Mouse (Mus musculus): Measurements from ENCODE around the gene Cdc42ep2. TPM values are rescaled to one million over a fixed set of nuclear protein-coding genes. Genes with fewer than 3 reads are reported as not detected.
A peak's percentile ranks its signal among the peaks of the same experiment; 100 is the strongest.

Cdc42ep2 gene
- polyA plus RNA-seq, 1 experiment, result 16.2 TPM

GRCm38 (mm10) chr19:5878362-5878722 lies 46.3 kb downstream of the Cdc42ep2 start:
- Histone ChIP-seq H3K4me3 (peak overlapping the region; percentile 16), H3K4me2 (ENCODE audit: low read depth) (peak overlapping the region; percentile 83), H3K36me3 (ENCODE audit: control insufficient read depth, insufficient read depth) (no peaks in the 10 kb centered on the region), H3K79me2 (ENCODE audit: control insufficient read depth, insufficient read depth) (peaks cover 16% of the 10 kb centered on the region), H3ac (ENCODE audit: control insufficient read depth, insufficient read length) (peak overlapping the region; percentile 13), H3K27me3 (ENCODE audit: control insufficient read depth, insufficient read depth, insufficient read length) (no peaks in the 10 kb centered on the region)
- TF ChIP-seq E2F4 (IDR thresholded peaks at IDR 0.05; ENCODE audit: insufficient read depth), result no peak
- no peak for TF ChIP-seq TCF12 (IDR thresholded peaks at IDR 0.05; ENCODE audit: insufficient read depth, poor library complexity, severe bottlenecking)
- TF ChIP-seq MYOG (IDR thresholded peaks at IDR 0.05; ENCODE audit: control insufficient read depth in 1 of 3, insufficient read depth in 1 of 3, insufficient read length in 2 of 3, low read depth in 2 of 3), result no peak
- TF ChIP-seq CEBPB (IDR thresholded peaks at IDR 0.05; ENCODE audit: insufficient read depth, poor library complexity, severe bottlenecking), result no peak
- TF ChIP-seq REST (IDR thresholded peaks at IDR 0.05; ENCODE audit: insufficient read depth, insufficient read length), result no peak
- no peak for TF ChIP-seq MYOD1 (IDR thresholded peaks at IDR 0.05; ENCODE audit: control insufficient read depth in 1 of 3, insufficient read length in 2 of 3, low read depth in 2 of 3)
- TF ChIP-seq USF1 (IDR thresholded peaks at IDR 0.05; ENCODE audit: low read depth), result no peak
- TF ChIP-seq POLR2A (IDR thresholded peaks at IDR 0.05; ENCODE audit: insufficient read length, low read depth), result no peak
- no peak for TF ChIP-seq SRF (IDR thresholded peaks at IDR 0.05; ENCODE audit: control insufficient read depth, insufficient read length, low read depth)
- no peak for TF ChIP-seq MAX (IDR thresholded peaks at IDR 0.05; ENCODE audit: low read depth)
- no peak for TF ChIP-seq POLR2AphosphoS2 (IDR thresholded peaks at IDR 0.05; ENCODE audit: insufficient read length, low read depth)
- TF ChIP-seq TCF3 (IDR thresholded peaks at IDR 0.05; ENCODE audit: insufficient read length, low read depth), result no peak

- peaks cover 21% of the 10 kb centered on the region for H3K79me2 ChIP-seq (ENCODE audit: control insufficient read depth, insufficient read depth)
- H3K36me3 ChIP-seq (ENCODE audit: control insufficient read depth, insufficient read depth), result no peaks in the 10 kb centered on the region
- H3K27me3 ChIP-seq (ENCODE audit: control insufficient read depth, insufficient read depth, insufficient read length), result no peaks in the 10 kb centered on the region
- peak within 1 kb of the TSS; percentile 83 for H3K4me2 ChIP-seq (ENCODE audit: low read depth)
- H3ac ChIP-seq (ENCODE audit: control insufficient read depth, insufficient read length), result peak within 1 kb of the TSS; percentile 13
- peak within 1 kb of the TSS; percentile 16 for H3K4me3 ChIP-seq
- peak; percentile 25 for TF ChIP-seq POLR2A (IDR thresholded peaks at IDR 0.05; ENCODE audit: insufficient read length, low read depth)
- TF ChIP-seq MAX (IDR thresholded peaks at IDR 0.05; ENCODE audit: low read depth), result no peak
Observed at GRCm38 (mm10) chr19:5877618-5878361, 46.8 kb downstream of the Cdc42ep2 start, which contains the start of gene Slc25a45. Gene Slc25a45 (plus strand): TSS chr19:5877808.

GRCm38 (mm10) chr19:5874969-5875480 lies 49.6 kb downstream of the Cdc42ep2 start, which contains the start of gene Frmd8:
Gene Frmd8 (minus strand): TSS chr19:5875274.
- Histone ChIP-seq H3K27me3 (ENCODE audit: control insufficient read depth, insufficient read depth, insufficient read length) (no peaks in the 10 kb centered on the region), H3K36me3 (ENCODE audit: control insufficient read depth, insufficient read depth) (peaks cover 3% of the 10 kb centered on the region), H3ac (ENCODE audit: control insufficient read depth, insufficient read length) (peak within 1 kb of the TSS; percentile 68), H3K4me2 (ENCODE audit: low read depth) (peak within 1 kb of the TSS; percentile 92), H3K4me3 (peak within 1 kb of the TSS; percentile 59), H3K79me2 (ENCODE audit: control insufficient read depth, insufficient read depth) (peaks cover 24% of the 10 kb centered on the region)
- TF ChIP-seq POLR2AphosphoS2 (IDR thresholded peaks at IDR 0.05; ENCODE audit: insufficient read length, low read depth), result peak; percentile 75
- TF ChIP-seq POLR2A (IDR thresholded peaks at IDR 0.05; ENCODE audit: insufficient read length, low read depth), result peak; percentile 82
- TF ChIP-seq MYOD1 (IDR thresholded peaks at IDR 0.05; ENCODE audit: control insufficient read depth in 1 of 3, insufficient read length in 2 of 3, low read depth in 2 of 3), result no peak

GRCm38 (mm10) chr19:5874391-5874968 lies 50.1 kb downstream of the Cdc42ep2 start:
- peak overlapping the region; percentile 59 for H3K4me3 ChIP-seq
- H3K36me3 ChIP-seq (ENCODE audit: control insufficient read depth, insufficient read depth), result peaks cover 3% of the 10 kb centered on the region
- peaks cover 24% of the 10 kb centered on the region for H3K79me2 ChIP-seq (ENCODE audit: control insufficient read depth, insufficient read depth)
- H3K27me3 ChIP-seq (ENCODE audit: control insufficient read depth, insufficient read depth, insufficient read length), result no peaks in the 10 kb centered on the region
- peak overlapping the region; percentile 68 for H3ac ChIP-seq (ENCODE audit: control insufficient read depth, insufficient read length)
- H3K4me2 ChIP-seq (ENCODE audit: low read depth), result peak overlapping the region; percentile 91
- TF ChIP-seq REST (IDR thresholded peaks at IDR 0.05; ENCODE audit: insufficient read depth, insufficient read length), result no peak
- TF ChIP-seq USF1 (IDR thresholded peaks at IDR 0.05; ENCODE audit: low read depth), result no peak
- TF ChIP-seq SRF (IDR thresholded peaks at IDR 0.05; ENCODE audit: control insufficient read depth, insufficient read length, low read depth), result no peak
- TF ChIP-seq TCF3 (IDR thresholded peaks at IDR 0.05; ENCODE audit: insufficient read length, low read depth), result no peak
- TF ChIP-seq TCF12 (IDR thresholded peaks at IDR 0.05; ENCODE audit: insufficient read depth, poor library complexity, severe bottlenecking), result no peak
- TF ChIP-seq POLR2A (IDR thresholded peaks at IDR 0.05; ENCODE audit: insufficient read length, low read depth), result no peak
- no peak for TF ChIP-seq MAX (IDR thresholded peaks at IDR 0.05; ENCODE audit: low read depth)
- no peak for TF ChIP-seq E2F4 (IDR thresholded peaks at IDR 0.05; ENCODE audit: insufficient read depth)
- no peak for TF ChIP-seq POLR2AphosphoS2 (IDR thresholded peaks at IDR 0.05; ENCODE audit: insufficient read length, low read depth)
- no peak for TF ChIP-seq CEBPB (IDR thresholded peaks at IDR 0.05; ENCODE audit: insufficient read depth, poor library complexity, severe bottlenecking)
- no peak for TF ChIP-seq MYOD1 (IDR thresholded peaks at IDR 0.05; ENCODE audit: control insufficient read depth in 1 of 3, insufficient read length in 2 of 3, low read depth in 2 of 3)
- no peak for TF ChIP-seq MYOG (IDR thresholded peaks at IDR 0.05; ENCODE audit: control insufficient read depth in 1 of 3, insufficient read depth in 1 of 3, insufficient read length in 2 of 3, low read depth in 2 of 3)
